Mouse (Mus musculus): Measurements from ENCODE around the gene Slc27a5. TPM values are rescaled to one million over a fixed set of nuclear protein-coding genes. Genes with fewer than 3 reads are reported as not detected.

Slc27a5 gene
- polyA plus RNA-seq (2014; fragmentation: Illumina TruSeq; extraction: RNeasy Lipid Tissue Mini Kit (QIAGEN cat#74804); ENCODE audit: low read depth, low replicate concordance): not detected

GRCm38 (mm10) chr7:12998053-12998452 lies at the start of gene Slc27a5:
Gene Slc27a5 (minus strand): TSS chr7:12998192.

GRCm38 (mm10) chr7:13037901-13038555 lies 40.0 kb upstream of the Slc27a5 start, which contains the start of gene Ube2m:
Gene Ube2m (minus strand): TSS chr7:13038275.

GRCm38 (mm10) chr7:13034148-13034977 lies 36.4 kb upstream of the Slc27a5 start, which contains the start of gene Chmp2a:
Gene Chmp2a (minus strand): TSS chr7:13034807.

GRCm38 (mm10) chr7:13010005-13010908 lies 12.3 kb upstream of the Slc27a5 start, which contains the start of gene Zbtb45:
Gene Zbtb45 (minus strand): TSS chr7:13010034.

GRCm38 (mm10) chr7:12998851-12999250 lies 859 bp upstream of the Slc27a5 start, which contains the start of gene Trim28:
Gene Trim28 (plus strand): TSS chr7:12999114.

GRCm38 (mm10) chr7:12977682-12978389 lies 20.2 kb downstream of the Slc27a5 start, which contains the start of gene Zfp446:
Gene Zfp446 (plus strand): TSS chr7:12977848.

GRCm38 (mm10) chr7:12965678-12966091 lies 32.3 kb downstream of the Slc27a5 start, which contains the start of gene Zfp324:
Gene Zfp324 (plus strand): TSS chr7:12965838.

Other genes with a start within 250 kb of the Slc27a5 start
- gene Zscan18, start 194.6 kb downstream of the Slc27a5 start, polyA plus RNA-seq (2014; fragmentation: Illumina TruSeq; extraction: RNeasy Lipid Tissue Mini Kit (QIAGEN cat#74804); ENCODE audit: low read depth, low replicate concordance): 4.0 TPM
- gene Zfp329, start 179.3 kb downstream of the Slc27a5 start, polyA plus RNA-seq (2014; fragmentation: Illumina TruSeq; extraction: RNeasy Lipid Tissue Mini Kit (QIAGEN cat#74804); ENCODE audit: low read depth, low replicate concordance): 31.4 TPM
- gene Zfp110, start 163.4 kb downstream of the Slc27a5 start, polyA plus RNA-seq (2014; fragmentation: Illumina TruSeq; extraction: RNeasy Lipid Tissue Mini Kit (QIAGEN cat#74804); ENCODE audit: low read depth, low replicate concordance): 33.4 TPM
- gene Zfp128, start 117.0 kb downstream of the Slc27a5 start, polyA plus RNA-seq (2014; fragmentation: Illumina TruSeq; extraction: RNeasy Lipid Tissue Mini Kit (QIAGEN cat#74804); ENCODE audit: low read depth, low replicate concordance): 6.9 TPM
- gene Zscan22, start 100.4 kb downstream of the Slc27a5 start, polyA plus RNA-seq (2014; fragmentation: Illumina TruSeq; extraction: RNeasy Lipid Tissue Mini Kit (QIAGEN cat#74804); ENCODE audit: low read depth, low replicate concordance): 6.2 TPM
- 15.5 TPM for gene Rps5, start 75.9 kb downstream of the Slc27a5 start, polyA plus RNA-seq (2014; fragmentation: Illumina TruSeq; extraction: RNeasy Lipid Tissue Mini Kit (QIAGEN cat#74804); ENCODE audit: low read depth, low replicate concordance)
- gene Rnf225, start 70.8 kb downstream of the Slc27a5 start, polyA plus RNA-seq (2014; fragmentation: Illumina TruSeq; extraction: RNeasy Lipid Tissue Mini Kit (QIAGEN cat#74804); ENCODE audit: low read depth, low replicate concordance): not detected
- gene Zfp324, start 32.4 kb downstream of the Slc27a5 start, polyA plus RNA-seq (2014; fragmentation: Illumina TruSeq; extraction: RNeasy Lipid Tissue Mini Kit (QIAGEN cat#74804); ENCODE audit: low read depth, low replicate concordance): 5.4 TPM
- 3.8 TPM for gene Zfp446, start 20.3 kb downstream of the Slc27a5 start, polyA plus RNA-seq (2014; fragmentation: Illumina TruSeq; extraction: RNeasy Lipid Tissue Mini Kit (QIAGEN cat#74804); ENCODE audit: low read depth, low replicate concordance)
- 27.9 TPM for gene Trim28, start 922 bp upstream of the Slc27a5 start, polyA plus RNA-seq (2014; fragmentation: Illumina TruSeq; extraction: RNeasy Lipid Tissue Mini Kit (QIAGEN cat#74804); ENCODE audit: low read depth, low replicate concordance)
- gene Zbtb45, start 11.8 kb upstream of the Slc27a5 start, polyA plus RNA-seq (2014; fragmentation: Illumina TruSeq; extraction: RNeasy Lipid Tissue Mini Kit (QIAGEN cat#74804); ENCODE audit: low read depth, low replicate concordance): 0.82 TPM
- 108 TPM for gene Chmp2a, start 36.6 kb upstream of the Slc27a5 start, polyA plus RNA-seq (2014; fragmentation: Illumina TruSeq; extraction: RNeasy Lipid Tissue Mini Kit (QIAGEN cat#74804); ENCODE audit: low read depth, low replicate concordance)
- 79.8 TPM for gene Ube2m, start 40.1 kb upstream of the Slc27a5 start, polyA plus RNA-seq (2014; fragmentation: Illumina TruSeq; extraction: RNeasy Lipid Tissue Mini Kit (QIAGEN cat#74804); ENCODE audit: low read depth, low replicate concordance)
- 0.52 TPM for gene Mzf1, start 56.6 kb upstream of the Slc27a5 start, polyA plus RNA-seq (2014; fragmentation: Illumina TruSeq; extraction: RNeasy Lipid Tissue Mini Kit (QIAGEN cat#74804); ENCODE audit: low read depth, low replicate concordance)
- not detected for gene Vmn1r85, start 97.0 kb upstream of the Slc27a5 start, polyA plus RNA-seq (2014; fragmentation: Illumina TruSeq; extraction: RNeasy Lipid Tissue Mini Kit (QIAGEN cat#74804); ENCODE audit: low read depth, low replicate concordance)
- not detected for gene Vmn1r86, start 121.7 kb upstream of the Slc27a5 start, polyA plus RNA-seq (2014; fragmentation: Illumina TruSeq; extraction: RNeasy Lipid Tissue Mini Kit (QIAGEN cat#74804); ENCODE audit: low read depth, low replicate concordance)
- not detected for gene Vmn1r87, start 142.0 kb upstream of the Slc27a5 start, polyA plus RNA-seq (2014; fragmentation: Illumina TruSeq; extraction: RNeasy Lipid Tissue Mini Kit (QIAGEN cat#74804); ENCODE audit: low read depth, low replicate concordance)
- not detected for gene Vmn1r88, start 161.4 kb upstream of the Slc27a5 start, polyA plus RNA-seq (2014; fragmentation: Illumina TruSeq; extraction: RNeasy Lipid Tissue Mini Kit (QIAGEN cat#74804); ENCODE audit: low read depth, low replicate concordance)
- not detected for gene Vmn1r89, start 214.8 kb upstream of the Slc27a5 start, polyA plus RNA-seq (2014; fragmentation: Illumina TruSeq; extraction: RNeasy Lipid Tissue Mini Kit (QIAGEN cat#74804); ENCODE audit: low read depth, low replicate concordance)